Mouse (Mus musculus) hindbrain, embryonic 11.5 days (tissue): ENCODE results near the gene Thada. TPM values are rescaled to one million over a fixed set of nuclear protein-coding genes. Genes with fewer than 3 reads are reported as not detected.
A peak's percentile ranks its signal among the peaks of the same experiment; 100 is the strongest.

Experiments
- ATAC-seq: fragments of 200-750 bp; cut with Nextera tagmentation; 2 replicates; pipeline ENCODE4 v1.8.0; 2017; ENCODE audit warnings: mild to moderate bottlenecking, moderate TSS enrichment, moderate library complexity; ENCODE audit not compliant: low FRiP score
- DNase-seq: peaks from one replicate; pipeline ENCODE4 v3.0.0-alpha.2; 2015; ENCODE audit warnings: low spot score
- H3K27ac ChIP-seq: fragments of 300-500 bp; sonication (generic); 2 replicates; pipeline ENCODE4 v1.5.1; 2014; ENCODE audit warnings: mild to moderate bottlenecking, low read depth, low read length
- H3K27me3 ChIP-seq: fragments of 300-500 bp; sonication (generic); 2 replicates; pipeline ENCODE4 v1.6.1; 2014; ENCODE audit warnings: mild to moderate bottlenecking, low read length, moderate library complexity, mixed read lengths; ENCODE audit not compliant: control insufficient read depth, insufficient read depth
- H3K36me3 ChIP-seq: fragments of 300-500 bp; sonication (generic); 2 replicates; pipeline ENCODE4 v1.6.1; 2014; ENCODE audit warnings: mild to moderate bottlenecking, low read length, moderate library complexity, mixed read lengths; ENCODE audit not compliant: control insufficient read depth, insufficient read depth
- H3K4me1 ChIP-seq: fragments of 300-500 bp; sonication (generic); replicated peaks from 2 replicates; pipeline ENCODE4 v1.6.1; 2014; ENCODE audit warnings: low read length, mixed read lengths; ENCODE audit not compliant: control insufficient read depth, insufficient read depth
- H3K4me2 ChIP-seq: fragments of 300-500 bp; sonication (generic); replicated peaks from 2 replicates; pipeline ENCODE4 v1.6.1; 2014; ENCODE audit warnings: mild to moderate bottlenecking, low read depth, low read length
- H3K4me3 ChIP-seq: fragments of 300-500 bp; sonication (generic); 2 replicates; pipeline ENCODE4 v1.5.1; 2014; ENCODE audit warnings: low read depth, low read length
- H3K9ac ChIP-seq: fragments of 300-500 bp; sonication (generic); 2 replicates; pipeline ENCODE4 v1.6.1; 2014; ENCODE audit warnings: low read depth, low read length
- H3K9me3 ChIP-seq: fragments of 300-500 bp; sonication (generic); 2 replicates; pipeline ENCODE4 v1.6.1; 2016; ENCODE audit warnings: low read length; ENCODE audit not compliant: control insufficient read depth
- WGBS: fragments of 180-500 bp; shearing (Covaris S2); extraction: QIAGEN DNeasy Blood & Tissue Kit; methylation state at CpG from one replicate; pipeline ENCODE4 v1.1.7; 2014; 5-methylcytosine and 5-hydroxymethylcytosine counted together
- polyA plus RNA-seq: library from polyadenylated mRNA; unstranded; fragments of >200 nt; fragmentation: Nextera tagmentation; extraction: Ambion mirVana; gene quantifications from 2 replicates; pipeline ENCODE4 v1.2.1, GENCODE M21; 2014

Gene Thada
- polyA plus RNA-seq, 1 experiment from 2014 or later, result 13.1 TPM

GRCm38 (mm10) chr17:84334241-84335014, 131.6 kb downstream of the Thada start:
- DNase-seq, result no peak
- no peaks in the 10 kb centered on the region for H3K4me1 ChIP-seq
- H3K27ac ChIP-seq, result no peak overlapping the region
- 87% methylated on average over 5 of the region's 5 CpGs for WGBS
- H3K4me3 ChIP-seq, result no peak overlapping the region
- no peaks in the 10 kb centered on the region for H3K9me3 ChIP-seq
- H3K27me3 ChIP-seq, result no peaks in the 10 kb centered on the region
- H3K9ac ChIP-seq, result no peak overlapping the region
- ATAC-seq, result no peak
- no peaks in the 10 kb centered on the region for H3K36me3 ChIP-seq
- H3K4me2 ChIP-seq, result no peak overlapping the region

GRCm38 (mm10) chr17:84332940-84333339, 133.1 kb downstream of the Thada start:
- Histone ChIP-seq H3K27me3 (no peaks in the 10 kb centered on the region), H3K9ac (no peak overlapping the region), H3K4me2 (no peak overlapping the region), H3K9me3 (no peaks in the 10 kb centered on the region), H3K36me3 (no peaks in the 10 kb centered on the region), H3K4me3 (no peak overlapping the region), H3K27ac (no peak overlapping the region), H3K4me1 (no peaks in the 10 kb centered on the region)
- DNase-seq, result no peak
- ATAC-seq, result no peak
- WGBS, result 90% methylated on average over 5 of the region's 5 CpGs

- ATAC-seq, result no peak
Measured at GRCm38 (mm10) chr17:84330986-84331385, 135.0 kb downstream of the Thada start.

GRCm38 (mm10) chr17:84330506-84330905, 135.5 kb downstream of the Thada start:
- no peaks in the 10 kb centered on the region for H3K9me3 ChIP-seq
- no peak overlapping the region for H3K4me3 ChIP-seq
- no peaks in the 10 kb centered on the region for H3K27me3 ChIP-seq
- H3K36me3 ChIP-seq, result no peaks in the 10 kb centered on the region
- ATAC-seq, result no peak
- no peak for DNase-seq
- 90% methylated on average over 6 of the region's 6 CpGs for WGBS
- H3K4me1 ChIP-seq, result no peaks in the 10 kb centered on the region
- H3K4me2 ChIP-seq, result no peak overlapping the region
- no peak overlapping the region for H3K27ac ChIP-seq
- no peak overlapping the region for H3K9ac ChIP-seq

More at GRCm38 (mm10) chr17:84330986-84331385, 135.0 kb downstream of the Thada start:
- H3K9me3 ChIP-seq, result no peaks in the 10 kb centered on the region
- H3K9ac ChIP-seq, result no peak overlapping the region
- H3K4me3 ChIP-seq, result no peak overlapping the region
- H3K36me3 ChIP-seq, result no peaks in the 10 kb centered on the region
- no peak overlapping the region for H3K27ac ChIP-seq
- no peak overlapping the region for H3K4me2 ChIP-seq
- H3K27me3 ChIP-seq, result no peaks in the 10 kb centered on the region
- 75% methylated on average over 8 of the region's 8 CpGs for WGBS
- no peaks in the 10 kb centered on the region for H3K4me1 ChIP-seq
- no peak for DNase-seq

GRCm38 (mm10) chr17:84329906-84330470, 136.0 kb downstream of the Thada start:
- DNase-seq, result no peak
- 88% methylated on average over 4 of the region's 4 CpGs for WGBS
- H3K9me3 ChIP-seq, result no peaks in the 10 kb centered on the region
- no peak overlapping the region for H3K4me3 ChIP-seq
- H3K36me3 ChIP-seq, result no peaks in the 10 kb centered on the region
- no peak for ATAC-seq
- no peak overlapping the region for H3K27ac ChIP-seq
- no peak overlapping the region for H3K9ac ChIP-seq
- no peak overlapping the region for H3K4me2 ChIP-seq
- H3K4me1 ChIP-seq, result no peaks in the 10 kb centered on the region
- H3K27me3 ChIP-seq, result no peaks in the 10 kb centered on the region

GRCm38 (mm10) chr17:84328526-84328925, 137.5 kb downstream of the Thada start:
- Histone ChIP-seq H3K4me1 (no peaks in the 10 kb centered on the region), H3K36me3 (no peaks in the 10 kb centered on the region), H3K27ac (no peak overlapping the region), H3K4me2 (no peak overlapping the region), H3K9me3 (no peaks in the 10 kb centered on the region), H3K27me3 (no peaks in the 10 kb centered on the region), H3K4me3 (no peak overlapping the region), H3K9ac (no peak overlapping the region)
- DNase-seq (no peak), ATAC-seq (no peak)
- 82% methylated on average over 2 of the region's 2 CpGs for WGBS

- peak; percentile 14 for DNase-seq
- Histone ChIP-seq H3K27me3 (no peaks in the 10 kb centered on the region), H3K36me3 (no peaks in the 10 kb centered on the region), H3K4me2 (no peak overlapping the region), H3K9me3 (no peaks in the 10 kb centered on the region), H3K4me1 (no peaks in the 10 kb centered on the region), H3K27ac (no peak overlapping the region), H3K9ac (no peak overlapping the region), H3K4me3 (no peak overlapping the region)
- WGBS, result 74% methylated on average over 12 of the region's 12 CpGs
- no peak for ATAC-seq
Measured at GRCm38 (mm10) chr17:84327051-84327925, 138.7 kb downstream of the Thada start.

GRCm38 (mm10) chr17:84322176-84322575, 143.8 kb downstream of the Thada start:
- ATAC-seq, result no peak
- H3K27ac ChIP-seq, result no peak overlapping the region
- no peaks in the 10 kb centered on the region for H3K9me3 ChIP-seq
- 86% methylated on average over 4 of the region's 4 CpGs for WGBS
- no peak overlapping the region for H3K9ac ChIP-seq
- H3K4me2 ChIP-seq, result no peak overlapping the region
- DNase-seq, result no peak
- H3K4me3 ChIP-seq, result no peak overlapping the region
- H3K36me3 ChIP-seq, result no peaks in the 10 kb centered on the region
- no peaks in the 10 kb centered on the region for H3K27me3 ChIP-seq
- no peaks in the 10 kb centered on the region for H3K4me1 ChIP-seq
